Mouse (Mus musculus) urinary bladder, postnatal 0 days (tissue): ENCODE data around the gene Gm3383. TPM values are rescaled to one million over a fixed set of nuclear protein-coding genes. Genes with fewer than 3 reads are reported as not detected.

ENCODE experiments used
- polyA plus RNA-seq: library from polyadenylated mRNA; unstranded; fragments of >200 nt; fragmentation: Nextera tagmentation; extraction: Ambion mirVana; gene quantifications from 2 replicates; pipeline ENCODE4 v1.2.1, GENCODE M21; 2015

Gm3383 gene
- polyA plus RNA-seq, result 0.30 and 0.71 TPM in 2 replicates

GRCm38 (mm10) chr14:5807882-5808281, at the start of gene Gm3383:
Gene Gm3383, minus strand, starts transcription at chr14:5807982.

GRCm38 (mm10) chr14:5830229-5830628, 22.4 kb upstream of the Gm3383 start, which contains the start of gene Gm3424:
Gene Gm3424, minus strand, starts transcription at chr14:5830329.

GRCm38 (mm10) chr14:5741477-5741876, 66.3 kb downstream of the Gm3383 start, which contains the start of gene Gm3373:
Gene Gm3373, minus strand, starts transcription at chr14:5741577.

GRCm38 (mm10) chr14:5687357-5687756, 120.4 kb downstream of the Gm3383 start, which contains the start of gene Gm9603:
Gene Gm9603, minus strand, starts transcription at chr14:5687457.

GRCm38 (mm10) chr14:5632928-5633327, 174.9 kb downstream of the Gm3383 start, which contains the start of gene Gm8265:
Gene Gm8265, minus strand, starts transcription at chr14:5633028.

Other genes starting within 250 kb of the Gm3383 start
- not detected in 2 replicates for gene Gm8265, start 175.0 kb downstream of the Gm3383 start, polyA plus RNA-seq
- not detected in 2 replicates for gene Gm9603, start 120.5 kb downstream of the Gm3383 start, polyA plus RNA-seq
- gene Gm3373, start 66.4 kb downstream of the Gm3383 start, polyA plus RNA-seq, result 0.58 and 0.66 TPM in 2 replicates
- gene Gm3424, start 22.3 kb upstream of the Gm3383 start, polyA plus RNA-seq, result not detected in 2 replicates
- gene Gm8237, start 72.4 kb upstream of the Gm3383 start, polyA plus RNA-seq, result 0.18 TPM in 2 replicates
- 3.8 and 4.4 TPM in 2 replicates for gene Gm3248, start 153.8 kb upstream of the Gm3383 start, polyA plus RNA-seq
- gene Gm3453, start 171.2 kb upstream of the Gm3383 start, polyA plus RNA-seq, result not detected in 2 replicates